Mouse (Mus musculus): ENCODE data around the gene Gm36864.

- TF ChIP-seq POLR2A (IDR thresholded peaks at IDR 0.05; ENCODE audit: insufficient read length, low read depth) (no peak), POLR2AphosphoS2 (IDR thresholded peaks at IDR 0.05; ENCODE audit: insufficient read length, low read depth) (no peak), CEBPB (IDR thresholded peaks at IDR 0.05; ENCODE audit: insufficient read depth, poor library complexity, severe bottlenecking) (no peak), MYOD1 (IDR thresholded peaks at IDR 0.05; ENCODE audit: control insufficient read depth in 1 of 3, insufficient read length in 2 of 3, low read depth in 2 of 3) (no peak), MAX (IDR thresholded peaks at IDR 0.05; ENCODE audit: low read depth) (no peak), TCF12 (IDR thresholded peaks at IDR 0.05; ENCODE audit: insufficient read depth, poor library complexity, severe bottlenecking) (no peak), USF1 (IDR thresholded peaks at IDR 0.05; ENCODE audit: low read depth) (no peak), SRF (IDR thresholded peaks at IDR 0.05; ENCODE audit: control insufficient read depth, insufficient read length, low read depth) (no peak)
Observed at GRCm38 (mm10) chr7:44240712-44241111, 4.7 kb downstream of the Gm36864 start.

Measured in myocyte (in vitro differentiated cells).